Mouse (Mus musculus) heart, postnatal 0 days (tissue): ENCODE data around the gene Krt81.

ENCODE experiments used
- CTCF ChIP-seq: IDR thresholded peaks from 2 replicates; pipeline ENCODE4 v1.5.1; 2016; ENCODE audit warnings: antibody characterized with exemption, control low read depth, low read depth
- EP300 ChIP-seq: IDR thresholded peaks from 2 replicates; pipeline ENCODE4 v1.6.1; 2016; ENCODE audit warnings: antibody characterized with exemption, low read depth

- TF ChIP-seq CTCF, result no peak
- no peak for TF ChIP-seq EP300
These were observed 5.5 kb upstream of the Krt81 start for GRCm38 (mm10) chr15:101469093-101469492.
